Mouse (Mus musculus) ES-E14 (cell line): ENCODE data around the gene Olfr1206.

ENCODE experiments used
- CHD2 ChIP-seq: IDR thresholded peaks from 2 replicates; pipeline ENCODE4 v1.6.1; 2014; ENCODE audit warnings: mild to moderate bottlenecking, low read depth, low read length, inconsistent platforms
- HCFC1 ChIP-seq: IDR thresholded peaks from 2 replicates; pipeline ENCODE4 v1.6.1; 2012; ENCODE audit warnings: low read length, inconsistent platforms, borderline replicate concordance; ENCODE audit not compliant: insufficient read depth
- MAFK ChIP-seq: IDR thresholded peaks from 2 replicates; pipeline ENCODE4 v1.6.1; 2014; ENCODE audit warnings: mild to moderate bottlenecking, low read depth, low read length, inconsistent platforms; ENCODE audit not compliant: insufficient read depth
- ZC3H11A ChIP-seq: IDR thresholded peaks from 2 replicates; pipeline ENCODE4 v1.6.1; 2012; ENCODE audit warnings: low read depth, mild to moderate bottlenecking, inconsistent platforms, low read length, borderline replicate concordance
- ZNF384 ChIP-seq: IDR thresholded peaks from 2 replicates; pipeline ENCODE4 v1.6.1; 2012; ENCODE audit warnings: low read depth, low read length, inconsistent platforms

DNA sequence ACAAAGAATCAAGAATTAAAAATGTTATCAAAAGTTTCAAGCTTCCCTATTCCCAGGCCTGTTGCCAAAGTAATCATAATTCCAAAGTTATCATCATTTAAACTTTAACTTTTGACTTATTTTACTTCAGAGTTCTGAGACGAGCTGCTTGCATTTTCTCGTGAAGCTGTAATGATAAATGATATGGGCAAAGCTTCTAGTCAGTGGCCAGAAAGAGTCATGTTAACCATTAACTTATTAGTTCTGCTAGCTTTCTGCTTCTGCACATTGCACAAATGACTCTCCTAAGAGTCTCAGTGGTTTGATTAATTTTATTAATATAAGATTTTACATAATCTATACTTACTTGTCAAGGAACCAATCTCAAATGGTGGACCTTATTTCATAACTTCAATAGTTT lies 24.6 kb upstream of the Olfr1206 start:
- TF ChIP-seq CHD2 (no peak), ZNF384 (no peak), ZC3H11A (no peak), MAFK (no peak), HCFC1 (no peak)
